Mouse (Mus musculus) liver, postnatal 0 days (tissue): Measurements from ENCODE around the gene Dennd5a. TPM values are rescaled to one million over a fixed set of nuclear protein-coding genes. Genes with fewer than 3 reads are reported as not detected.
A peak's percentile ranks its signal among the peaks of the same experiment; 100 is the strongest.

ENCODE experiments used
- ATAC-seq: fragments of 200-750 bp; cut with Nextera tagmentation; 2 replicates; pipeline ENCODE4 v1.8.0; 2017; ENCODE audit warnings: mild to moderate bottlenecking, moderate library complexity
- DNase-seq: peaks from one replicate; pipeline ENCODE4 v3.0.0-alpha.2; 2016
- H3K27ac ChIP-seq: fragments of 300-500 bp; sonication (generic); 2 replicates; pipeline ENCODE4 v1.5.1; 2014; ENCODE audit warnings: antibody characterized with exemption, moderate library complexity, mild to moderate bottlenecking, low read depth
- H3K27me3 ChIP-seq: fragments of 300-500 bp; sonication (generic); 2 replicates; pipeline ENCODE4 v1.6.1; 2014; ENCODE audit warnings: low read length, control low read depth, mixed read lengths; ENCODE audit not compliant: insufficient read depth
- H3K36me3 ChIP-seq: fragments of 300-500 bp; sonication (generic); replicated peaks from 2 replicates; pipeline ENCODE4 v1.6.1; 2014; ENCODE audit warnings: mild to moderate bottlenecking, control low read depth, low read length, moderate library complexity, mixed read lengths; ENCODE audit not compliant: insufficient read depth
- H3K4me1 ChIP-seq: fragments of 300-500 bp; sonication (generic); 2 replicates; pipeline ENCODE4 v1.6.1; 2014; ENCODE audit warnings: antibody characterized with exemption, mild to moderate bottlenecking, control low read depth; ENCODE audit not compliant: insufficient read depth
- H3K4me2 ChIP-seq: fragments of 300-500 bp; sonication (generic); 2 replicates; pipeline ENCODE4 v1.6.1; 2014; ENCODE audit warnings: low read depth, mild to moderate bottlenecking, low read length, moderate library complexity, mixed read lengths
- H3K4me3 ChIP-seq: fragments of 300-500 bp; sonication (generic); 2 replicates; pipeline ENCODE4 v1.5.1; 2014; ENCODE audit warnings: low read depth, low read length
- H3K9ac ChIP-seq: fragments of 300-500 bp; sonication (generic); replicated peaks from 2 replicates; pipeline ENCODE4 v1.6.1; 2014; ENCODE audit warnings: mild to moderate bottlenecking, moderate library complexity
- H3K9me3 ChIP-seq: fragments of 300-500 bp; sonication (generic); 2 replicates; pipeline ENCODE4 v1.6.1; 2016; ENCODE audit warnings: mild to moderate bottlenecking, control low read depth, low read length, mixed read lengths
- CTCF ChIP-seq: sonication (generic); IDR thresholded peaks from 2 replicates; pipeline ENCODE4 v1.5.1; 2016; ENCODE audit warnings: antibody characterized with exemption, low read depth
- EP300 ChIP-seq: IDR thresholded peaks from 2 replicates; pipeline ENCODE4 v1.6.1; 2016; ENCODE audit warnings: antibody characterized with exemption, low read depth, mild to moderate bottlenecking
- WGBS: fragments of 180-500 bp; shearing (Covaris S2); extraction: QIAGEN DNeasy Blood & Tissue Kit; methylation state at CpG from one replicate; pipeline ENCODE4 v1.1.7; 2014; ENCODE audit not compliant: insufficient replicate concordance; 5-methylcytosine and 5-hydroxymethylcytosine counted together
- polyA plus RNA-seq: library from polyadenylated mRNA; unstranded; fragments of >200 nt; fragmentation: Nextera tagmentation; extraction: Ambion mirVana; gene quantifications from 2 replicates; pipeline ENCODE4 v1.2.1, GENCODE M21; 2015

Gene Dennd5a
- polyA plus RNA-seq, 1 experiment from 2014 or later = 8.0 TPM

- Histone ChIP-seq H3K4me3 (peak overlapping the region; percentile 82), H3K27ac (peak overlapping the region; percentile 93), H3K27me3 (no peaks in the 10 kb centered on the region), H3K4me2 (peak overlapping the region; percentile 85), H3K9me3 (no peaks in the 10 kb centered on the region), H3K36me3 (no peaks in the 10 kb centered on the region), H3K9ac (peak overlapping the region; percentile 94), H3K4me1 (peaks cover 36% of the 10 kb centered on the region)
- no peak for TF ChIP-seq EP300
- no peak for TF ChIP-seq CTCF
- 2% methylated on average over 18 of the region's 18 CpGs for WGBS
- DNase-seq (no peak), ATAC-seq (peak; percentile 37)
Measured at GRCm38 (mm10) chr7:109958843-109959715, 1.2 kb downstream of the Dennd5a start.

GRCm38 (mm10) chr7:109957996-109958789 is 2.1 kb downstream of the Dennd5a start:
- Histone ChIP-seq H3K27ac (0 out of 2 replicates have a peak overlapping the region, but pooled peaks have one; percentile 93), H3K9ac (0 out of 2 replicates have a peak overlapping the region, but pooled peaks have one; percentile 94), H3K36me3 (no peaks in the 10 kb centered on the region), H3K9me3 (no peaks in the 10 kb centered on the region), H3K4me1 (peaks cover 36% of the 10 kb centered on the region), H3K27me3 (no peaks in the 10 kb centered on the region), H3K4me3 (peak overlapping the region; percentile 82), H3K4me2 (peak overlapping the region; percentile 85)
- no peak for TF ChIP-seq CTCF
- TF ChIP-seq EP300 = no peak
- 64% methylated on average over 8 of the region's 8 CpGs for WGBS
- ATAC-seq (no peak), DNase-seq (no peak)

GRCm38 (mm10) chr7:109954622-109955401 is 5.5 kb downstream of the Dennd5a start:
- H3K36me3 ChIP-seq = no peaks in the 10 kb centered on the region
- no peak for ATAC-seq
- DNase-seq = no peak

GRCm38 (mm10) chr7:109951297-109951696 is 9.0 kb downstream of the Dennd5a start:
- H3K9me3 ChIP-seq = no peaks in the 10 kb centered on the region
- no peaks in the 10 kb centered on the region for H3K36me3 ChIP-seq
- peaks cover 12% of the 10 kb centered on the region for H3K4me1 ChIP-seq
- H3K4me3 ChIP-seq = no peak overlapping the region
- H3K27me3 ChIP-seq = no peaks in the 10 kb centered on the region
- H3K4me2 ChIP-seq = no peak overlapping the region
- no peak overlapping the region for H3K9ac ChIP-seq
- 61% methylated on average over 4 of the region's 4 CpGs for WGBS
- no peak for TF ChIP-seq EP300
- ATAC-seq (no peak), DNase-seq (no peak)
- no peak overlapping the region for H3K27ac ChIP-seq

More at GRCm38 (mm10) chr7:109954622-109955401, 5.5 kb downstream of the Dennd5a start:
- Histone ChIP-seq H3K4me2 (no peak overlapping the region), H3K27ac (no peak overlapping the region), H3K9me3 (no peaks in the 10 kb centered on the region), H3K27me3 (no peaks in the 10 kb centered on the region), H3K4me3 (no peak overlapping the region), H3K9ac (no peak overlapping the region), H3K4me1 (peaks cover 32% of the 10 kb centered on the region)
- no peak for TF ChIP-seq CTCF
- TF ChIP-seq EP300 = no peak
- 57% methylated on average over 6 of the region's 6 CpGs for WGBS

GRCm38 (mm10) chr7:109944421-109945034 is 15.7 kb downstream of the Dennd5a start:
- H3K4me3 ChIP-seq = no peak overlapping the region
- 0 out of 2 replicates have a peak, but pooled peaks cover 3% of the 10 kb centered on the region for H3K4me1 ChIP-seq
- no peak overlapping the region for H3K4me2 ChIP-seq
- TF ChIP-seq EP300 (no peak), CTCF (no peak)
- DNase-seq (no peak), ATAC-seq (no peak)
- no peaks in the 10 kb centered on the region for H3K36me3 ChIP-seq
- no peak overlapping the region for H3K9ac ChIP-seq
- 63% methylated on average over 6 of the region's 6 CpGs for WGBS
- no peaks in the 10 kb centered on the region for H3K27me3 ChIP-seq
- H3K9me3 ChIP-seq = no peaks in the 10 kb centered on the region
- H3K27ac ChIP-seq = no peak overlapping the region
